ENCODE assay signal across 8 mouse cellular contexts in the genomic region with DNA sequence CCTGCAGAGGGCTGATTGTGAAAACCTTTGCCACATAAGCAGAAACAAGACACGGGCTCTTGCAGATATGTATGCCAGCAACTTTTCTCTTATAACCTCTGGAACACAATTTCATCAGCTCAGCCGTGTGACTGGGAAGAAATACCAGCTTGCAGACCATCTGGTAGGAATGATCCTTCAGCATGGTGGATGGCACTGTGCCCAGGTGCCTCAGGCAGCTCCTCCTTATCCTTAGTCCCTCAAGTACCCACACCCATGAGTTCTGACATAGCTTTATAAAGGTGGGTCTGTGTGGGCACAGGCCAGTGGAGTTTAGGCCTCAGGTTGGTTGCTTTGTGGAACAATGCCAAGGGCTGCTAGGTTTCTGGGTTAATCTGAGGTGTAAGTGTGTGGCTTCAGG. TPM values are rescaled to one million over a fixed set of nuclear protein-coding genes. Genes with fewer than 3 reads are reported as not detected.
DNase-seq lines count a peak whose midpoint lies in the region; ATAC-seq and TF ChIP-seq lines count a peak whose summit lies in the region.
"Had no signal": no experiment of that assay in that cellular context is flagged by ENCODE, and none has a peak within 500 bp of the region (broad histone marks: within the 10 kb centered on the region; RNA-seq: fewer than 3 reads in every experiment).

No protein-coding gene starts in this region.

- no peak overlapping the region for H3K27ac ChIP-seq in midbrain, embryonic 14.5 days (replicated peaks; ENCODE audit: low read depth, low read length)
- no peak overlapping the region for H3K27ac ChIP-seq in midbrain, embryonic 16.5 days (ENCODE audit: low read length)
- no peak overlapping the region for H3K27ac ChIP-seq in cerebellum, adult 2 months (ENCODE audit: insufficient read depth, low read length)
- no peak overlapping the region for H3K27ac ChIP-seq in layer of hippocampus, adult 2 months

- intact Hi-C loops in heart, postnatal 36 days (cut with DNase I): no loop called here

- 76% methylated on average over 2 of the region's 2 CpGs for WGBS in midbrain, embryonic 14.5 days
- WGBS in midbrain, embryonic 16.5 days: 77% methylated on average over 2 of the region's 2 CpGs
- 6% methylated on average over 2 of the region's 2 CpGs for WGBS in cerebellum, adult 2 months

- H3K9ac ChIP-seq in midbrain, embryonic 14.5 days (replicated peaks; ENCODE audit: low read length): no peak overlapping the region
- no peak overlapping the region for H3K9ac ChIP-seq in midbrain, embryonic 16.5 days (ENCODE audit: low read depth, low read length)

- no peak for TF ChIP-seq POLR2A in cerebellum, adult 2 months (IDR thresholded peaks at IDR 0.05; ENCODE audit: borderline replicate concordance, insufficient read depth, low read length)

- H3K4me2 ChIP-seq in midbrain, embryonic 14.5 days (ENCODE audit: low read length): no peak overlapping the region
- no peak overlapping the region for H3K4me2 ChIP-seq in midbrain, embryonic 16.5 days (ENCODE audit: low read length)

- H3K4me1 ChIP-seq in midbrain, embryonic 14.5 days (ENCODE audit: control insufficient read depth, insufficient read depth, low read length): no peaks in the 10 kb centered on the region
- H3K4me1 ChIP-seq in midbrain, embryonic 16.5 days (ENCODE audit: control insufficient read depth, insufficient read depth, low read length): no peaks in the 10 kb centered on the region
- peaks cover 6% of the 10 kb centered on the region; the same call in 1 of the 2 replicates for H3K4me1 ChIP-seq in cerebellum, adult 2 months (ENCODE audit: control insufficient read depth, insufficient read depth, low read length)

- DNase-seq in midbrain, embryonic 14.5 days: peak; percentile 11
- peak; percentile 65 to 66 for DNase-seq in cerebellum, adult 2 months
- DNase-seq in layer of hippocampus, adult 2 months (ENCODE audit: low spot score in 2 of 2): peak; percentile 45 to 69
- no peak for DNase-seq in thymus, adult 18-20 months
- no peak for DNase-seq in heart, postnatal 36 days

- H3K27me3 ChIP-seq in midbrain, embryonic 14.5 days (ENCODE audit: control insufficient read depth, insufficient read depth, low read length): no peaks in the 10 kb centered on the region
- H3K27me3 ChIP-seq in midbrain, embryonic 16.5 days (ENCODE audit: control insufficient read depth, insufficient read depth, low read depth, low read length): no peaks in the 10 kb centered on the region
- no peaks in the 10 kb centered on the region for H3K27me3 ChIP-seq in cerebellum, adult 2 months (ENCODE audit: control insufficient read depth, insufficient read depth, low read length)

- no peak overlapping the region for H3K4me3 ChIP-seq in midbrain, embryonic 14.5 days (replicated peaks; ENCODE audit: low read depth, low read length)
- no peak overlapping the region for H3K4me3 ChIP-seq in midbrain, embryonic 16.5 days (ENCODE audit: low read depth, low read length)
- no peak overlapping the region for H3K4me3 ChIP-seq in cerebellum, adult 2 months (replicated peaks; ENCODE audit: insufficient read depth, low read depth, low read length)
- no peak overlapping the region for H3K4me3 ChIP-seq in layer of hippocampus, adult 2 months
- H3K4me3 ChIP-seq: megakaryocyte, embryonic 14.5 days had no signal

- no peak for TF ChIP-seq CTCF in cerebellum, adult 2 months (IDR thresholded peaks at IDR 0.05; ENCODE audit: borderline replicate concordance, insufficient read depth, low read depth, low read length)
- TF ChIP-seq CTCF in layer of hippocampus, adult 2 months (conservative IDR thresholded peaks at IDR 0.05): no peak

- 0 out of 2 replicates have a peak, but pooled peaks cover 3% of the 10 kb centered on the region for H3K9me3 ChIP-seq in midbrain, embryonic 14.5 days (ENCODE audit: control insufficient read depth, low read length)
- H3K9me3 ChIP-seq in midbrain, embryonic 16.5 days (replicated peaks; ENCODE audit: control insufficient read depth, low read length, poor library complexity, severe bottlenecking): 0 out of 2 replicates have a peak, but pooled peaks cover 3% of the 10 kb centered on the region

- ATAC-seq in midbrain, embryonic 14.5 days (ENCODE audit: low FRiP score, low TSS enrichment): 0 out of 2 replicates have a peak, but pooled peaks have one; percentile 38
- no peak for ATAC-seq in midbrain, embryonic 16.5 days
- 0 out of 2 replicates have a peak, but pooled peaks have one; percentile 30 for ATAC-seq in megakaryocyte-erythroid progenitor cell, adult 5-6 weeks (replicated peaks; ENCODE audit: low FRiP score, low TSS enrichment, poor library complexity, severe bottlenecking)

- no peaks in the 10 kb centered on the region for H3K36me3 ChIP-seq in midbrain, embryonic 14.5 days (ENCODE audit: control insufficient read depth, insufficient read depth, low read length)
- H3K36me3 ChIP-seq in midbrain, embryonic 16.5 days (ENCODE audit: control insufficient read depth, insufficient read depth, low read length): no peaks in the 10 kb centered on the region

RNA-seq across cellular contexts. Expression of a gene that starts 24.5 kb away (rescaled TPM):
- 20.0 and 23.0 TPM in 2 replicates for polyA plus RNA-seq in midbrain, embryonic 14.5 days (2014; fragmentation: Nextera tagmentation; extraction: Ambion mirVana)
- 25.8 and 27.3 TPM in 2 replicates for polyA plus RNA-seq in midbrain, embryonic 16.5 days (2015; fragmentation: Nextera tagmentation; extraction: Ambion mirVana)
- polyA plus RNA-seq in cerebellum, adult 2 months (2012; rRNA removed): 44.3 and 46.7 TPM in 2 replicates
- total RNA-seq in layer of hippocampus, adult 2 months (2021): 10 to 100 TPM; 54.4 to 56.4 TPM
- total RNA-seq in megakaryocyte-erythroid progenitor cell, adult 5-6 weeks (2014; fragmentation: Nextera tagmentation): 26.1 and 40.8 TPM in 2 replicates
- 17.3 and 19.4 TPM in 2 replicates for total RNA-seq in megakaryocyte-erythroid progenitor cell, adult 5-6 weeks (2017)
- 10 to 100 TPM; 31.8 to 36.0 TPM for total RNA-seq in heart, postnatal 36 days (2021)

Comparison
In these comparisons a context has a peak if more than half of its experiments do, and no peak if none do; other contexts are left out.
1. DNase-seq: peak in midbrain, embryonic 14.5 days (single experiment), cerebellum, adult 2 months (2 of 2) and layer of hippocampus, adult 2 months (2 of 2); none in thymus, adult 18-20 months (0 of 2) and heart, postnatal 36 days (0 of 2).